Mouse (Mus musculus): ENCODE measurements around the gene Hoxa11. TPM values are rescaled to one million over a fixed set of nuclear protein-coding genes. Genes with fewer than 3 reads are reported as not detected.

Gene Hoxa11
- polyA plus RNA-seq, 1 experiment from 2014 or later: 2.0 TPM

DNA sequence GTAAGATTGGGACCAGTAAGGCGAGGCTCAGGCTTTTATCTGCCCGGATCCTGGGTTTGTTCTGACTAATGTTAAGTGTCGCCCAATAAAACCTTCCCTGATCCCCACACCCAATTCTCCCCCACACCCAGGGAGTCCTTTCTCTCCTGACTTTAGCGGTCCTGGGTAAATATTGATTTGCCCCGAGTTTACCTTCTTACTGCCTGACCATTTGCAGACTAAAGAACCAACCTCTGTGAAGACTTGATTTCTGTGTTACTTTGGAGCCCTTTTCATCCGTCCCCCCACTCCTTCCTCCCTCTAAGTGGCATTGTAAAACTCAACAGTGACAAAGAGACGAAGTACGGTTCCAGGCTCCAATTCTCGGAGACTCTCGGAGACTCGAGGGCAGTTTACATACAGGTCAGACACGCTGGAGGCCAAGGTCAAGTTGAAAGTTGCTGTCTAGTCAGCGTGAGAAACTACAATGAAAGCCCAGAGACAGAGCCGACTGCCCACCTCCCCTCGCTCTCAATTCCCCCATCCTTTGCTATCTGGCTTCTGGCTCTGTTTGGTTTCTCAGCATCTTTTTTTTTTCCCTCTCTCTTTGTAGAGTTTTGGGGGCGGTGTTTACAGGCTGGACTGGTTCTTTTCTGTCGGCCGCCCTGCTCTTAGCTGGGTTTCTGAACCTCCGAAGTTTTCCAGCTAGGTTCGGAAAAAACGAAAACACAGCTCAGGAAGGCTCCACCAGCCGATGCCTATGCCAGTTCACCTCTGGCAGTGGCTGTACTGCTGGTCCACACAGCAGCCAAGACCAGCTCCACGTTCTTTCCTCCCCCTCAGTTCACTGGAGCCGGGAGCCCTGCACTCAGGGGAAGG lies 17.1 kb upstream of the Hoxa11 start:
- DNase-seq (ENCODE audit: low spot score) (peak; percentile 82), ATAC-seq (replicated peaks; ENCODE audit: low FRiP score, low TSS enrichment, low read depth) (no peak)
- no peak overlapping the region for H3K27ac ChIP-seq (ENCODE audit: low read depth)
- no peak overlapping the region for H3K4me3 ChIP-seq (ENCODE audit: low read depth, low read length)
- no peak overlapping the region for H3K9ac ChIP-seq (ENCODE audit: low read length)
- H3K36me3 ChIP-seq (ENCODE audit: control insufficient read depth, insufficient read depth, low read length): no peaks in the 10 kb centered on the region
- H3K9me3 ChIP-seq (ENCODE audit: control insufficient read depth, low read length): no peaks in the 10 kb centered on the region
- H3K4me2 ChIP-seq (ENCODE audit: low read length): no peak overlapping the region
- 3% methylated on average over 24 of the region's 24 CpGs for WGBS
- H3K4me1 ChIP-seq (replicated peaks; ENCODE audit: control insufficient read depth, insufficient read depth, low read length): peaks cover 11% of the 10 kb centered on the region; the same call in 1 of the 2 replicates
- H3K27me3 ChIP-seq (replicated peaks; ENCODE audit: control insufficient read depth, insufficient read depth, low read length): peaks cover 98% of the 10 kb centered on the region

DNA sequence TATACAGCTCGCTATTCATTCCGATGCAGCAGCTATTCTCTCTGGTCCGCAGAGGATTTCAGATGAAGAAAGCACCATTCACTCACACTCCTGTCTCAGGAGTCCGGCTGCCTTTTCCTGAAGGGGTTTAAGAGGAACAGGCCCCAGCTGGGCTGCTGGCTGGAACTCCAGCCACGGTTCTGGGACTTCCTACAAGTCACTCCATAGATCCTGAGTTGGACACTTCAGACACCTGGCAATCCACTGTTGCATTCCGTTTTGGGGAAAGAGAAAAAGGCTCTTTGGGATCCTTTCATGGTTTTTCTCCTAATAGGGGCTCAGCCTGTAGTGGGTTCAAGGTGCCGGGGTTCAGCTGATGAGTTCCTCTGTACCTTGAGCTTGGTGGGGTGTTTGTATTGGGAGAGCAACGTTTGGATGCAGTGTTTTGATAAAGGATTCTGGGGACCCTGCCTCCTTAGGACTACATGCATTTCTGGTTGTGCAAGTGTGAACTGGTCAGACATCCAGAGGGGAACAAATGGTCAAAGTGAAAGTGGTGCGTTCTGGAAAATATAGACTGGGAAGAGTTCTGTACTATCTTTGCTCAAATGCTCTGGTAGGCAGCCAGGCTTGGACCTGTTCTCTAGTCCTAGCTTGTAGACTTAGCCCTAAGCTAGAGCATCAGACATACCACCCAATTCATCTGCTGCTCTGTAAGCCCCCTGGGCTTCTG lies 16.3 kb upstream of the Hoxa11 start:
- H3K4me1 ChIP-seq (replicated peaks; ENCODE audit: control insufficient read depth, insufficient read depth, low read length): peaks cover 11% of the 10 kb centered on the region; the same call in 1 of the 2 replicates
- no peak overlapping the region for H3K9ac ChIP-seq (ENCODE audit: low read length)
- peaks cover 98% of the 10 kb centered on the region for H3K27me3 ChIP-seq (replicated peaks; ENCODE audit: control insufficient read depth, insufficient read depth, low read length)
- H3K27ac ChIP-seq (ENCODE audit: low read depth): no peak overlapping the region
- H3K9me3 ChIP-seq (ENCODE audit: control insufficient read depth, low read length): no peaks in the 10 kb centered on the region
- ATAC-seq (replicated peaks; ENCODE audit: low FRiP score, low TSS enrichment, low read depth) (no peak), DNase-seq (ENCODE audit: low spot score) (peak; percentile 80)
- WGBS: 3% methylated on average over 9 of the region's 9 CpGs
- H3K4me2 ChIP-seq (ENCODE audit: low read length): no peak overlapping the region
- no peaks in the 10 kb centered on the region for H3K36me3 ChIP-seq (ENCODE audit: control insufficient read depth, insufficient read depth, low read length)
- no peak overlapping the region for H3K4me3 ChIP-seq (ENCODE audit: low read depth, low read length)

DNA sequence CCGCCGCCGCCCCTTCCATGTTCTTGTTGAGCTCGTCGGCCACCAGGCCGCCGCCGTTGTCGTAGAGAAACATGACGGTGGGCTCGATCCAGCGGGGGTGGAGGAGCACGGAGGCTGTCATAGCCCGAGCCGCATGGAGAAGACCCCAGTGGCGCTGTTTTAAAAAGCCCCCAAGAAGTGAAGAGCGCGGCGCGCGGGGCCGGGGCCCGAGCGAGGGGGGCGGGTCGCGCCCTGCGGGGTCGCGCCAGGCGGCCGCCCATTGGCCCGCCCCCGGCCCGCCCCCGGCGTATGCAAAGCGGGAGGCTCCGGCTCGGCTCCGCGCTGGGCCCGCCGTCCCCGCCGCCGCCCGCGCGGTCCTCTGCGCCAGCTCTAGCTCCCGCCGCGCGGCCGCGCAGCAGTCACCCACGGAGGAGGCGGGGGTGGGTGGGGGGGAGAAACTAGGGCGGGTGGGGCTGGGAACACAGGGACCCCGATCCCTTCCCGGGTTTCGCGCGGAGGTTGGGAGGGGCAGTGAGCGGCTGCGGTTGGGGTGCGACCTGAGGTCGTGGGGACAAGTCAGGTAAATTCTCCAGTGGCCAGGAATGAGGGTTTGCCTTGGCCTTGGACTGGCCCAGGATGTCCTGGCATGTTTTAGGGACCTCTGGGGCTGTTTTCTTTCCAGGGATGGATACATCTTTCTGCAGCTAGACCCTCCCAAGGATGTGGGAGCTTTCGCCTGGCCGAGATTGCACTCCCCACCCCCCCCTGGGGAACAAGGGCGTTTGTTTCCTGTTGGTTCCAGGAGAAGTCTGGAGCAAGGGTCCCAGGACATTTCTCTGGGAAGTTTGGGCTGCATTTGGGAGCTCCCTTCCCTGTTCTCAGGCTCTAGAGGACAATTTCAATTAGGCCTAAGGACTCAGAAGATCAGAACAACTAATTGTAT lies 15.3 kb upstream of the Hoxa11 start, which contains the start of gene Hoxa13:
TSS of gene Hoxa13 (minus strand) at position 227 of the 922 bp plus-strand sequence.
- H3K4me3 ChIP-seq (ENCODE audit: low read depth, low read length): peak within 1 kb of the TSS; percentile 38
- H3K36me3 ChIP-seq (ENCODE audit: control insufficient read depth, insufficient read depth, low read length): no peaks in the 10 kb centered on the region

DNA sequence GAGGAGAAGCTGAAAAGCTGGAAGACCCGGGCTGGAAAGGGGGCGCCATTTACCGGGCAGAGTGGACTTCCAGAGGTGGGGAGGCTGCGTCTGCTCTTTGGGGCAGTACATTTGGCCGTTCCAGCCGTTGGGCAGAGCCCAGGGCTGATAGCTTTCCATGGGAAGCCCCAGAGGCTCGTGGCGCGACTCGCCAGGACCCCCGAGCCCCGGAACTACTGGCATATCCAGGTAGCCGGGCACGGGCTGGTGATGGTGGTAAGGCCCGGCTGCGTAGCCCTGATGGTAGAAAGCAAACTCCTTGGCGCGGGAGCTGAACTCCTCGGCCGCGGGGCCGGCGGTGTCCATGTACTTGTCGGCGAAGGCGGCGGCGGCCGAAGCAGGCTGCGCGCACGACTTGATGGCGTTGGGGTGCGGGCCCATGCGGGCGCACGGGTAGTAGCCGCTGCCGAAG lies 14.2 kb upstream of the Hoxa11 start:
- Histone ChIP-seq H3K9me3 (ENCODE audit: control insufficient read depth, low read length) (no peaks in the 10 kb centered on the region), H3K4me3 (ENCODE audit: low read depth, low read length) (peak overlapping the region; percentile 38), H3K36me3 (ENCODE audit: control insufficient read depth, insufficient read depth, low read length) (no peaks in the 10 kb centered on the region), H3K27me3 (replicated peaks; ENCODE audit: control insufficient read depth, insufficient read depth, low read length) (peaks cover 98% of the 10 kb centered on the region), H3K4me2 (ENCODE audit: low read length) (peak overlapping the region; percentile 63), H3K27ac (ENCODE audit: low read depth) (no peak overlapping the region), H3K9ac (ENCODE audit: low read length) (peak overlapping the region; percentile 30), H3K4me1 (replicated peaks; ENCODE audit: control insufficient read depth, insufficient read depth, low read length) (peaks cover 11% of the 10 kb centered on the region; the same call in 1 of the 2 replicates)
- DNase-seq (ENCODE audit: low spot score): peak; percentile 77
- no peak for ATAC-seq (replicated peaks; ENCODE audit: low FRiP score, low TSS enrichment, low read depth)
- WGBS: under 1% methylated on average over 35 of the region's 39 CpGs

More for the DNA sequence above, 15.3 kb upstream of the Hoxa11 start, which contains the start of gene Hoxa13:
- Histone ChIP-seq H3K27ac (ENCODE audit: low read depth) (no peak within 1 kb of the TSS), H3K4me1 (replicated peaks; ENCODE audit: control insufficient read depth, insufficient read depth, low read length) (peaks cover 11% of the 10 kb centered on the region; the same call in 1 of the 2 replicates), H3K27me3 (replicated peaks; ENCODE audit: control insufficient read depth, insufficient read depth, low read length) (peaks cover 98% of the 10 kb centered on the region), H3K9ac (ENCODE audit: low read length) (peak within 1 kb of the TSS; percentile 30), H3K9me3 (ENCODE audit: control insufficient read depth, low read length) (no peaks in the 10 kb centered on the region), H3K4me2 (ENCODE audit: low read length) (peak within 1 kb of the TSS; percentile 63)
- ATAC-seq (replicated peaks; ENCODE audit: low FRiP score, low TSS enrichment, low read depth): peak; percentile 75
- peak; percentile 78 for DNase-seq (ENCODE audit: low spot score)
- 0% methylated on average over 49 of the region's 72 CpGs for WGBS

DNA sequence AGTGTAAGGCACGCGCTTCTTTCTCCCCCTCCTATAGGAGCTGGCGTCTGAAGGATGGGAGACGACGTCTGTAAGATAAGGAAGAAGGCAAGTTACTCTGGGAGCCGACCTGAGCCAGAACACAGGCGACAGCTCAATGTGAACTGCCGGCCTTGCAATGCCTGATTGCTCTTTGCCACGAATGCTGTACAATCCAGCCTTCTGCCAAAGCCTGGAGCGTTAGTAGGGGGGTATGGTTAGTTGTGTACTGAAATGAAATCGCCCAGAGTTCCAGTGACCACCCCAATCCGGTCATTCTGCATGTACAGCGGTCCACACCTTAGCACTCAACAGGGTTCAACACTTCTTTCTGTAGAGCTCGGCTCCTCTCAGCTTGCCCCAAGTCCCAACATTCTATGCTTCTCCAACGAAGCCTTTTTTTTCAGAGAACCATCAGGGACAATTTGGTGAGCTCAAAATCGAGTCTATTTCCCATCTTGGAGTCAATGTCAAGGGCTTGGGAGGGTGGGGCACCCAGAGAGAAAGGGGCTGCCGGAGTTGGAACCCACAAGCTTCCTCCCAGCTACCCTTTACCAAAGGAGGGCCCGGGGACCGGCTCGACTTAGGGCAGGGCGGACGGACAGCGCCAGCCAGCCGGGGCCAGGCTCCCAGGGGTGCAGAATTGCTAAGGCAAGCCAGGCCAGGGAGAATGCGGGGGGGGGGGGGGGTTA lies 13.6 kb upstream of the Hoxa11 start:
- no peak overlapping the region for H3K27ac ChIP-seq (ENCODE audit: low read depth)
- WGBS: 1% methylated on average over 25 of the region's 25 CpGs
- peak; percentile 81 for DNase-seq (ENCODE audit: low spot score)
- no peak for ATAC-seq (replicated peaks; ENCODE audit: low FRiP score, low TSS enrichment, low read depth)
- H3K27me3 ChIP-seq (replicated peaks; ENCODE audit: control insufficient read depth, insufficient read depth, low read length): peaks cover 98% of the 10 kb centered on the region
- peaks cover 11% of the 10 kb centered on the region; the same call in 1 of the 2 replicates for H3K4me1 ChIP-seq (replicated peaks; ENCODE audit: control insufficient read depth, insufficient read depth, low read length)
- H3K4me3 ChIP-seq (ENCODE audit: low read depth, low read length): peak overlapping the region; percentile 38
- H3K36me3 ChIP-seq (ENCODE audit: control insufficient read depth, insufficient read depth, low read length): no peaks in the 10 kb centered on the region
- no peaks in the 10 kb centered on the region for H3K9me3 ChIP-seq (ENCODE audit: control insufficient read depth, low read length)
- peak overlapping the region; percentile 63 for H3K4me2 ChIP-seq (ENCODE audit: low read length)
- H3K9ac ChIP-seq (ENCODE audit: low read length): peak overlapping the region; percentile 30; the same call in 1 of the 2 replicates

DNA sequence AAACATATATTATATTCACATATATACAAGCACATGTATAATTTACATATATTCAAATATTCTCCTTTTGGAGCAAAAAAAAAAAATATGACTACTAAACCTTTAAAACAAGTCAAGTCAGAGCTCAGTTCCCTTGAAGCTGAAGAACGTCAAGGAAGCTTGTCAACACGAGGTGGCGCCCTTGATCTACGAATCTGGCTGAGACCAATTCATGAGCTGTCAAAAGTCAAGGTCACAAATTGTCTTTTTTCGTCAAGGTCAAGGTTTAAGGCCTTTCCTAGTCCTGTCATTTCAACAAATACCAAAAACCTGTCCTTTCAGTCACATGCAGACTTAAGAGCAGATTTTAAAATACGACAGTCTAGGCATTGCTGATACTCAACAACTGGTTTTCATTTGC lies 11.3 kb upstream of the Hoxa11 start:
- H3K9ac ChIP-seq (ENCODE audit: low read length): no peak overlapping the region
- WGBS: 0% methylated on average over 6 of the region's 6 CpGs
- H3K4me2 ChIP-seq (ENCODE audit: low read length): peak overlapping the region; percentile 6; the same call in 1 of the 2 replicates
- no peaks in the 10 kb centered on the region for H3K36me3 ChIP-seq (ENCODE audit: control insufficient read depth, insufficient read depth, low read length)
- ATAC-seq (replicated peaks; ENCODE audit: low FRiP score, low TSS enrichment, low read depth): no peak
- DNase-seq (ENCODE audit: low spot score): peak; percentile 94
- peaks cover 15% of the 10 kb centered on the region; the same call in 1 of the 2 replicates for H3K4me1 ChIP-seq (replicated peaks; ENCODE audit: control insufficient read depth, insufficient read depth, low read length)
- peaks cover 97% of the 10 kb centered on the region for H3K27me3 ChIP-seq (replicated peaks; ENCODE audit: control insufficient read depth, insufficient read depth, low read length)
- no peak overlapping the region for H3K27ac ChIP-seq (ENCODE audit: low read depth)
- no peaks in the 10 kb centered on the region for H3K9me3 ChIP-seq (ENCODE audit: control insufficient read depth, low read length)
- H3K4me3 ChIP-seq (ENCODE audit: low read depth, low read length): peak overlapping the region; percentile 13; the same call in 1 of the 2 replicates

DNA sequence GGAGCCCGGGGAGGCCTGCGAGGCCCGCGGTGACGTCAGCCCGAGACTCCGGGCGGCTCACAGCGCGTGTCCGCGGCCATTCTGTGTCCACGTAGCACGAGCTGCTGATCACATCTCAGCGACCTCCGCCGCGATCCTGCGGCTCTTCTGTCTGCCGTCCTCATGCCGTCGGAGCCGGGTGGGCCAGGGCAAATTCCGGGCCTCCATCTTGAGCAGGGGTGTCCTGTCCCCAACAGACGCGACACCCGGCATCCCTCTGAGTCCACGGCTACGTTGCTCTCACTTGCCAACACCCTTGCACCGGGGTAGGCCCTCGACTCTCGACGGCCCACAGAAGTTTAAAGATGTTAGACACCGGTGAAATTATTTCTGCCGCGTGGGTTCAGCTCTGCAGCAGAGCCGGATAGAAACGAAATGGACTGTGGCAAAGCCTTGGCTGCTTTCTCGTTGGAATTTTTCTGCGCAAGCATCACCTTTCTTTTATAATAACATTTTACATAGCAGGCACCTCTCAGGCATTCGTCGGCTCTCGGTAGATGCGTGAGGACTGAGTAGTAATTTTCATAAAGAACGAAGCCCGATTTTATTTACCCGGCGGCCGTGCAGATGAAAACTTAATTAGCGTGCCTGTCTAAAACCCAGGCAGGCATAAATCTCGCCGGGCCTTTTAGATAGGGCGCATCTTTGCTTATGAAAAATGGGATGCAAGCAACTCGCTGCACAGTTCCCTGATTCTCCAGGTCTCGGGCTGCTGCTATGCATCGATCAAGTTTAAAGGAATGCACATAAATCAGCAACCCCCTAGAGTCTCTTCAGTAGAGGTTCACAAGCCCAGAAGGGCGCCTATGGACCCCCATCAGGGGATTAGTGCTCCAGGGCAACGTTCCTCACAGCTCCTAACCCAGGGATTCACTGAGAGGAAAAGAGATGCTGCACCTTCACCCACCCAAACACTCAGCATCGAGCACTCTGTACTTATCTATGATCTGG lies 8.2 kb upstream of the Hoxa11 start:
- Histone ChIP-seq H3K4me1 (replicated peaks; ENCODE audit: control insufficient read depth, insufficient read depth, low read length) (0 out of 2 replicates have a peak, but pooled peaks cover 4% of the 10 kb centered on the region), H3K4me3 (ENCODE audit: low read depth, low read length) (peak overlapping the region; percentile 16; the same call in 1 of the 2 replicates), H3K36me3 (ENCODE audit: control insufficient read depth, insufficient read depth, low read length) (no peaks in the 10 kb centered on the region), H3K9ac (ENCODE audit: low read length) (0 out of 2 replicates have a peak overlapping the region, but pooled peaks have one; percentile 30), H3K9me3 (ENCODE audit: control insufficient read depth, low read length) (no peaks in the 10 kb centered on the region), H3K27ac (ENCODE audit: low read depth) (no peak overlapping the region), H3K4me2 (ENCODE audit: low read length) (peak overlapping the region; percentile 32), H3K27me3 (replicated peaks; ENCODE audit: control insufficient read depth, insufficient read depth, low read length) (peaks cover 97% of the 10 kb centered on the region)
- ATAC-seq (replicated peaks; ENCODE audit: low FRiP score, low TSS enrichment, low read depth): no peak
- WGBS: 2% methylated on average over 59 of the region's 59 CpGs
- DNase-seq (ENCODE audit: low spot score): peak; percentile 84
